Mouse (Mus musculus) layer of hippocampus, adult 2 months (tissue): ENCODE measurements around the gene Sbno2. TPM values are rescaled to one million over a fixed set of nuclear protein-coding genes. Genes with fewer than 3 reads are reported as not detected.

Experiments
- DNase-seq, 2 experiments: peaks; one replicate each; pipeline ENCODE4 v3.0.0; 2022; ENCODE audit warnings: low spot score in 2 of 2
- H3K27ac ChIP-seq: fragments of 200-600 bp; 2 replicates; pipeline ENCODE4 v1.8.1; 2022
- H3K4me3 ChIP-seq: fragments of 200-600 bp; 2 replicates; pipeline ENCODE4 v1.8.1; 2022; ENCODE audit warnings: mild to moderate bottlenecking
- CTCF ChIP-seq: fragments of 200-600 bp; conservative IDR thresholded peaks from 2 replicates; pipeline ENCODE4 v1.8.1; 2022; ENCODE audit warnings: antibody characterized with exemption, mild to moderate bottlenecking, moderate library complexity
- total RNA-seq, 2 experiments: library from RNA; stranded (reverse); gene quantifications; 2 replicates each; pipeline ENCODE4 v1.2.3; 2021

Gene Sbno2
- total RNA-seq, 2 experiments from 2014 or later: 22.4 to 23.4 TPM

GRCm38 (mm10) chr10:80147719-80148601, 42.6 kb upstream of the Sbno2 start, which contains the start of gene Midn:
Midn (plus strand) TSS chr10:80148272.
- Histone ChIP-seq H3K27ac (peak within 1 kb of the TSS; percentile 98), H3K4me3 (peak within 1 kb of the TSS; percentile 94)
- peak; percentile 74 for TF ChIP-seq CTCF
- DNase-seq: peak in 1 of 2 experiments; percentile 68

- Histone ChIP-seq H3K4me3 (no peak overlapping the region), H3K27ac (peak overlapping the region; percentile 98)
- DNase-seq: no peak
- no peak for TF ChIP-seq CTCF
Measured at GRCm38 (mm10) chr10:80147146-80147718, 41.9 kb upstream of the Sbno2 start.

GRCm38 (mm10) chr10:80146568-80147011, 41.2 kb upstream of the Sbno2 start:
- TF ChIP-seq CTCF: no peak
- no peak for DNase-seq
- peak overlapping the region; percentile 98 for H3K27ac ChIP-seq

GRCm38 (mm10) chr10:80145896-80146295, 40.5 kb upstream of the Sbno2 start:
- DNase-seq: no peak
- no peak for TF ChIP-seq CTCF
- peak overlapping the region; percentile 98 for H3K27ac ChIP-seq

More at GRCm38 (mm10) chr10:80146568-80147011, 41.2 kb upstream of the Sbno2 start:
- no peak overlapping the region for H3K4me3 ChIP-seq

GRCm38 (mm10) chr10:80144864-80145838, 39.8 kb upstream of the Sbno2 start:
- no peak overlapping the region for H3K4me3 ChIP-seq
- peak in 1 of 2 experiments; percentile 78 for DNase-seq
- peak; percentile 89 for TF ChIP-seq CTCF
- H3K27ac ChIP-seq: peak overlapping the region; percentile 98

More at GRCm38 (mm10) chr10:80145896-80146295, 40.5 kb upstream of the Sbno2 start:
- no peak overlapping the region for H3K4me3 ChIP-seq

GRCm38 (mm10) chr10:80144159-80144558, 38.8 kb upstream of the Sbno2 start:
- H3K4me3 ChIP-seq: no peak overlapping the region; the same call in 1 of the 2 replicates
- no peak for DNase-seq
- TF ChIP-seq CTCF: no peak
- H3K27ac ChIP-seq: no peak overlapping the region

GRCm38 (mm10) chr10:80143664-80144063, 38.3 kb upstream of the Sbno2 start:
- no peak overlapping the region for H3K27ac ChIP-seq
- no peak for DNase-seq
- TF ChIP-seq CTCF: no peak
- peak overlapping the region; percentile 85 for H3K4me3 ChIP-seq

- no peak for DNase-seq
- H3K27ac ChIP-seq: peak overlapping the region; percentile 98
- H3K4me3 ChIP-seq: peak overlapping the region; percentile 85
- TF ChIP-seq CTCF: no peak
Measured at GRCm38 (mm10) chr10:80142530-80142925, 37.2 kb upstream of the Sbno2 start.

GRCm38 (mm10) chr10:80141786-80142529, 36.6 kb upstream of the Sbno2 start:
- peak overlapping the region; percentile 85 for H3K4me3 ChIP-seq
- TF ChIP-seq CTCF: no peak; the same call in 1 of the 2 replicates
- H3K27ac ChIP-seq: peak overlapping the region; percentile 98
- peak; percentile 94 to 97 for DNase-seq

GRCm38 (mm10) chr10:80141243-80141642, 35.9 kb upstream of the Sbno2 start:
- H3K27ac ChIP-seq: peak overlapping the region; percentile 98
- peak; percentile 97 to 98 for DNase-seq
- TF ChIP-seq CTCF: peak; percentile 77
- peak overlapping the region; percentile 85 for H3K4me3 ChIP-seq

GRCm38 (mm10) chr10:80140666-80141035, 35.3 kb upstream of the Sbno2 start, which contains the start of gene Cbarp:
Cbarp (minus strand) TSS chr10:80140835.
- DNase-seq: no peak

More at GRCm38 (mm10) chr10:80140666-80141035, 35.3 kb upstream of the Sbno2 start, which contains the start of gene Cbarp:
- no peak for TF ChIP-seq CTCF
- Histone ChIP-seq H3K27ac (peak within 1 kb of the TSS; percentile 99), H3K4me3 (peak within 1 kb of the TSS; percentile 85)
